Mouse (Mus musculus): Measurements from ENCODE around the gene Jak3. TPM values are rescaled to one million over a fixed set of nuclear protein-coding genes. Genes with fewer than 3 reads are reported as not detected.

Gene Jak3
- polyA plus RNA-seq, 1 experiment from 2014 or later, result 0.99 TPM

- no peak for ATAC-seq (ENCODE audit: low FRiP score)
- H3K9ac ChIP-seq (ENCODE audit: low read depth, low read length), result no peak overlapping the region
- no peaks in the 10 kb centered on the region for H3K36me3 ChIP-seq (ENCODE audit: control insufficient read depth, insufficient read depth, low read length)
- H3K4me2 ChIP-seq (replicated peaks; ENCODE audit: low read depth, low read length), result no peak overlapping the region
- DNase-seq (ENCODE audit: low spot score), result no peak
- H3K4me1 ChIP-seq (replicated peaks; ENCODE audit: control insufficient read depth, insufficient read depth, low read length), result no peaks in the 10 kb centered on the region; the same call in 1 of the 2 replicates
- no peaks in the 10 kb centered on the region for H3K9me3 ChIP-seq (ENCODE audit: control insufficient read depth, low read length)
- H3K4me3 ChIP-seq (ENCODE audit: low read depth, low read length), result no peak overlapping the region
- H3K27ac ChIP-seq (ENCODE audit: low read depth, low read length), result no peak overlapping the region
- 29% methylated on average over 17 of the region's 17 CpGs for WGBS
- H3K27me3 ChIP-seq (ENCODE audit: control insufficient read depth, insufficient read depth, low read length), result peaks cover 63% of the 10 kb centered on the region
These were observed 17.5 kb upstream of the Jak3 start for GRCm38 (mm10) chr8:71658515-71659049.

- WGBS, result 62% methylated on average over 1 of the region's 1 CpGs
- Histone ChIP-seq H3K4me2 (replicated peaks; ENCODE audit: low read depth, low read length) (no peak overlapping the region), H3K27ac (ENCODE audit: low read depth, low read length) (no peak overlapping the region), H3K4me1 (replicated peaks; ENCODE audit: control insufficient read depth, insufficient read depth, low read length) (no peaks in the 10 kb centered on the region; the same call in 1 of the 2 replicates), H3K27me3 (ENCODE audit: control insufficient read depth, insufficient read depth, low read length) (peaks cover 56% of the 10 kb centered on the region), H3K4me3 (ENCODE audit: low read depth, low read length) (no peak overlapping the region), H3K9me3 (ENCODE audit: control insufficient read depth, low read length) (no peaks in the 10 kb centered on the region), H3K36me3 (ENCODE audit: control insufficient read depth, insufficient read depth, low read length) (no peaks in the 10 kb centered on the region), H3K9ac (ENCODE audit: low read depth, low read length) (no peak overlapping the region)
- ATAC-seq (ENCODE audit: low FRiP score) (no peak), DNase-seq (ENCODE audit: low spot score) (no peak)
These were observed 16.3 kb upstream of the Jak3 start for GRCm38 (mm10) chr8:71659751-71660150.

- ATAC-seq (ENCODE audit: low FRiP score) (peak; percentile 47), DNase-seq (ENCODE audit: low spot score) (peak; percentile 94)
- Histone ChIP-seq H3K4me2 (replicated peaks; ENCODE audit: low read depth, low read length) (no peak overlapping the region), H3K9ac (ENCODE audit: low read depth, low read length) (no peak overlapping the region), H3K9me3 (ENCODE audit: control insufficient read depth, low read length) (no peaks in the 10 kb centered on the region), H3K4me1 (replicated peaks; ENCODE audit: control insufficient read depth, insufficient read depth, low read length) (no peaks in the 10 kb centered on the region; the same call in 1 of the 2 replicates), H3K4me3 (ENCODE audit: low read depth, low read length) (no peak overlapping the region), H3K36me3 (ENCODE audit: control insufficient read depth, insufficient read depth, low read length) (no peaks in the 10 kb centered on the region), H3K27ac (ENCODE audit: low read depth, low read length) (no peak overlapping the region), H3K27me3 (ENCODE audit: control insufficient read depth, insufficient read depth, low read length) (peaks cover 48% of the 10 kb centered on the region)
- 8% methylated on average over 36 of the region's 36 CpGs for WGBS
These were observed 15.6 kb upstream of the Jak3 start for GRCm38 (mm10) chr8:71660325-71661120.

GRCm38 (mm10) chr8:71665331-71666130, 10.6 kb upstream of the Jak3 start:
- Histone ChIP-seq H3K4me3 (ENCODE audit: low read depth, low read length) (no peak overlapping the region; the same call in 1 of the 2 replicates), H3K4me2 (replicated peaks; ENCODE audit: low read depth, low read length) (peak overlapping the region; percentile 28), H3K4me1 (replicated peaks; ENCODE audit: control insufficient read depth, insufficient read depth, low read length) (peaks cover 11% of the 10 kb centered on the region), H3K9ac (ENCODE audit: low read depth, low read length) (peak overlapping the region; percentile 7; the same call in 1 of the 2 replicates), H3K9me3 (ENCODE audit: control insufficient read depth, low read length) (no peaks in the 10 kb centered on the region), H3K36me3 (ENCODE audit: control insufficient read depth, insufficient read depth, low read length) (no peaks in the 10 kb centered on the region), H3K27me3 (ENCODE audit: control insufficient read depth, insufficient read depth, low read length) (peaks cover 19% of the 10 kb centered on the region), H3K27ac (ENCODE audit: low read depth, low read length) (no peak overlapping the region)
- ATAC-seq (ENCODE audit: low FRiP score) (peak; percentile 78), DNase-seq (ENCODE audit: low spot score) (peak; percentile 86)
- 4% methylated on average over 21 of the region's 22 CpGs for WGBS

GRCm38 (mm10) chr8:71666855-71667254, 9.2 kb upstream of the Jak3 start:
- no peak overlapping the region for H3K4me3 ChIP-seq (ENCODE audit: low read depth, low read length)
- 38% methylated on average over 1 of the region's 1 CpGs for WGBS
- ATAC-seq (ENCODE audit: low FRiP score), result no peak
- H3K9ac ChIP-seq (ENCODE audit: low read depth, low read length), result no peak overlapping the region
- peak overlapping the region; percentile 69; the same call in 1 of the 2 replicates for H3K27ac ChIP-seq (ENCODE audit: low read depth, low read length)
- no peak overlapping the region for H3K4me2 ChIP-seq (replicated peaks; ENCODE audit: low read depth, low read length)
- no peaks in the 10 kb centered on the region for H3K9me3 ChIP-seq (ENCODE audit: control insufficient read depth, low read length)
- peaks cover 11% of the 10 kb centered on the region for H3K4me1 ChIP-seq (replicated peaks; ENCODE audit: control insufficient read depth, insufficient read depth, low read length)
- no peaks in the 10 kb centered on the region for H3K36me3 ChIP-seq (ENCODE audit: control insufficient read depth, insufficient read depth, low read length)
- DNase-seq (ENCODE audit: low spot score), result no peak
- peaks cover 16% of the 10 kb centered on the region for H3K27me3 ChIP-seq (ENCODE audit: control insufficient read depth, insufficient read depth, low read length)

- Histone ChIP-seq H3K27ac (ENCODE audit: low read depth, low read length) (peak overlapping the region; percentile 69), H3K9me3 (ENCODE audit: control insufficient read depth, low read length) (no peaks in the 10 kb centered on the region), H3K4me1 (replicated peaks; ENCODE audit: control insufficient read depth, insufficient read depth, low read length) (peaks cover 11% of the 10 kb centered on the region), H3K36me3 (ENCODE audit: control insufficient read depth, insufficient read depth, low read length) (no peaks in the 10 kb centered on the region), H3K9ac (ENCODE audit: low read depth, low read length) (no peak overlapping the region), H3K27me3 (ENCODE audit: control insufficient read depth, insufficient read depth, low read length) (peaks cover 15% of the 10 kb centered on the region), H3K4me2 (replicated peaks; ENCODE audit: low read depth, low read length) (no peak overlapping the region), H3K4me3 (ENCODE audit: low read depth, low read length) (no peak overlapping the region)
- ATAC-seq (ENCODE audit: low FRiP score) (no peak), DNase-seq (ENCODE audit: low spot score) (peak; percentile 47)
- WGBS, result 48% methylated on average over 5 of the region's 5 CpGs
These were observed 8.8 kb upstream of the Jak3 start for GRCm38 (mm10) chr8:71667256-71667655.

GRCm38 (mm10) chr8:71668220-71668975, 7.7 kb upstream of the Jak3 start:
- peaks cover 11% of the 10 kb centered on the region for H3K4me1 ChIP-seq (replicated peaks; ENCODE audit: control insufficient read depth, insufficient read depth, low read length)
- H3K9ac ChIP-seq (ENCODE audit: low read depth, low read length), result peak overlapping the region; percentile 31; the same call in 1 of the 2 replicates
- peak overlapping the region; percentile 69; the same call in 1 of the 2 replicates for H3K27ac ChIP-seq (ENCODE audit: low read depth, low read length)
- 3% methylated on average over 21 of the region's 21 CpGs for WGBS
- ATAC-seq (ENCODE audit: low FRiP score) (no peak), DNase-seq (ENCODE audit: low spot score) (peak; percentile 49)
- H3K4me3 ChIP-seq (ENCODE audit: low read depth, low read length), result no peak overlapping the region
- peaks cover 12% of the 10 kb centered on the region for H3K27me3 ChIP-seq (ENCODE audit: control insufficient read depth, insufficient read depth, low read length)
- H3K36me3 ChIP-seq (ENCODE audit: control insufficient read depth, insufficient read depth, low read length), result no peaks in the 10 kb centered on the region
- peak overlapping the region; percentile 31 for H3K4me2 ChIP-seq (replicated peaks; ENCODE audit: low read depth, low read length)
- no peaks in the 10 kb centered on the region for H3K9me3 ChIP-seq (ENCODE audit: control insufficient read depth, low read length)

GRCm38 (mm10) chr8:71670198-71670597, 5.9 kb upstream of the Jak3 start:
- no peaks in the 10 kb centered on the region for H3K9me3 ChIP-seq (ENCODE audit: control insufficient read depth, low read length)
- no peaks in the 10 kb centered on the region for H3K36me3 ChIP-seq (ENCODE audit: control insufficient read depth, insufficient read depth, low read length)
- ATAC-seq (ENCODE audit: low FRiP score), result peak; percentile 4; the same call in 1 of the 2 replicates
- H3K4me3 ChIP-seq (ENCODE audit: low read depth, low read length), result peak overlapping the region; percentile 77
- H3K27me3 ChIP-seq (ENCODE audit: control insufficient read depth, insufficient read depth, low read length), result peaks cover 11% of the 10 kb centered on the region
- WGBS, result 24% methylated on average over 4 of the region's 12 CpGs
- no peak for DNase-seq (ENCODE audit: low spot score)
- peak overlapping the region; percentile 94 for H3K4me2 ChIP-seq (replicated peaks; ENCODE audit: low read depth, low read length)
- peaks cover 11% of the 10 kb centered on the region for H3K4me1 ChIP-seq (replicated peaks; ENCODE audit: control insufficient read depth, insufficient read depth, low read length)
- H3K27ac ChIP-seq (ENCODE audit: low read depth, low read length), result peak overlapping the region; percentile 17
- H3K9ac ChIP-seq (ENCODE audit: low read depth, low read length), result peak overlapping the region; percentile 40; the same call in 1 of the 2 replicates

Measured in hindbrain, embryonic 11.5 days (tissue).